Mouse (Mus musculus) gastrocnemius, adult 2 months (tissue): ENCODE data around the gene Ssbp1. TPM values are rescaled to one million over a fixed set of nuclear protein-coding genes. Genes with fewer than 3 reads are reported as not detected.

Experiments used
- DNase-seq: peaks from one replicate; pipeline ENCODE4 v3.0.0; 2022
- H3K27ac ChIP-seq: fragments of 200-600 bp; 2 replicates; pipeline ENCODE4 v1.8.1; 2022; ENCODE audit warnings: mild to moderate bottlenecking
- H3K4me3 ChIP-seq: fragments of 200-600 bp; 2 replicates; pipeline ENCODE4 v1.8.1; 2022; ENCODE audit warnings: mild to moderate bottlenecking, moderate library complexity
- CTCF ChIP-seq: fragments of 200-600 bp; IDR thresholded peaks from 2 replicates; pipeline ENCODE4 v1.8.1; 2022; ENCODE audit warnings: antibody characterized with exemption, mild to moderate bottlenecking, moderate library complexity
- intact Hi-C: fragments of 180-260 bp; cut with DNase I; formaldehyde crosslinking; loops from one replicate; pipeline ENCODE4 v1.15.1; 2025
- total RNA-seq, 2 experiments: library from RNA; stranded (reverse); gene quantifications; 2 replicates each; pipeline ENCODE4 v1.2.3; 2021

Ssbp1 gene
- total RNA-seq, 2 experiments from 2014 or later = 24.7 to 29.6 TPM

DNA sequence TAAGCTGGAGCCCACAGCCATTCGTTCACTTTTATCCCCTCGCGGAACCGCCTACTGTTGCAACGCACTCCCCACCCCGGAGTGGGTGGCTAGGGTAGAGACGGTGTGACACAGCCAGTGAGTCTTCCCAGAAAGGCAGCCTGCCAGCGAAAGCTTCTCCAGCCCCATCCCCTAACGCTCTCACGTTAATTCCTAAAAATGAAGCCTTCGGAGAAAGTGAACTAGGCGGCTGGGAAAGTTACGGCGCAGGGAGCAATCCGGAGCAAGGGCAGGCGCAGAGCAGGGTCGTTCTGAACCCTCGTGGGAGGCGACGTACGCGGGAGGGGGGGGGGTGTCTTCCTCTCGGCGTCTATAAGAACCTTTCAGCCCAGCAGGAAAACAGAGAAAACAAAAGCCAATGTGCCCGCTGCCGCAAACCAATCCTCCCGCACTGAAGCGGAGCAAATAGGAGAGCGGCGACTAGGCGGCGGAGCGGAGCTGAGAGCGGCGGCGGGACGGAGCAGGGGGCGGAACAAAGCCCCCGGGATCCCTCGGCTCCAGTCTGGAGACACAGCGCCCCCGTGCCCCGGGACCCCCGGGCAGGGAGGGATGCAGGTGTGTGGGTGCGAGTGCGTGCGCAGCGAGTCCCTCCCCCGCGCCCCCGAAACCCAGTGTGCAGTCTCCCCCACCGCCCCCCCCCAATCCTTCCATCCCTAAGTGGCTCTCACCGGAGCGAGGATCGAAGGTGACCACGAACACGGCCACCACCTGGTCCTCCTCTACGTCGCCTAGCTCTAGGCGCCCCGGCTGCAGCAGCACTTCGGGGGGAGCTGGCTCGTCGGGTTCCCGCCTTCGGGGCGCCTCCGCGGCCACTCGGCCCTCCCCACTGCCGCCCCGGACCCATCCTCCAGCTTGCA lies 35.8 kb upstream of the Ssbp1 start:
- Histone ChIP-seq H3K27ac (peak overlapping the region; percentile 83), H3K4me3 (peak overlapping the region; percentile 83)
- intact Hi-C loops = no loop called here
- TF ChIP-seq CTCF = no peak
- peak; percentile 55 for DNase-seq

DNA sequence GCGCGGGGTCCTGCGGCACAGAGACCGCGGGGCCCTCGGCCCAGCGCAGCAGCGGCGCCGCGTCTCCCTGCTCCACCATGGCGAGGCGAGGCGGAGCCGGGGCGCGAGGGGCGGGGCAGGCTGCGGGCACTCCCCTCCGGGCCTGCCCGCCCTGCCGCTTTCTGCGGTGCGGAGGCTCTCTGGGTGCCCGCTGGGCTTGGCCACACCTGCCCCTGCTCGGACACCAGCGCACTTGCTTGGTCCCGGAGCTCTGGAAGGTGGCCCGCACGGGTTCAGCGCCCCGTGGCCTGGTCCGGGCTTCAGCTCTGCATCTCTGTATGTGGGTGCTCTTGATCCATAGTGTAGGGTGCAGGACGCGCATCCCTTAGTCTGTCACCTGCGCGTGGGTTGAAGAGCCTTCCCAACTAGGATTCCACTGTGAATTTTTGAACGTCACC lies 35.1 kb upstream of the Ssbp1 start, which contains the start of gene E330009J07Rik:
E330009J07Rik (minus strand) TSS at position 89 of the 437 bp plus-strand sequence.
- intact Hi-C loops = no loop called here
- TF ChIP-seq CTCF = no peak

DNA sequence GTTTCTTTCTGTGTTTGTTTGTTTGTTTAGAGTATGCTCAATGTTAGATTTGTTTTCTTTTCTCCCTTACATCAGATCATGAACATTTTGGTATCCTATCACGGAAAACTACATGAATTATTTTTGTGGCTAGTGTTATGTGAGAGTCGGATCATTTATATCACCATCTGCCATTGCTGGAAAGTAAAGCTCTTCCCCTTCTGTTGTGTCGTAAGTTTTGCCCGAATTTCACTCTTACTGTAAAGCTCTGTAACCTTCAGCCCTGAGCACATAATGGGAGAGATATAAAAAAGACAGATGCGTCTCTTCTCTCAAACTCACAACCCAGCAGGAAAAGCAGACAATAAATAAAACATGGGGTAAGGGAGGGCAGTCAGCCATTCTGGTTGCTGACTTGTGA lies 32.2 kb upstream of the Ssbp1 start, which contains the start of gene Wee2:
Wee2 (plus strand) TSS at position 153 of the 400 bp plus-strand sequence.
- intact Hi-C loops = no loop called here
- TF ChIP-seq CTCF = no peak
- no peak within 1 kb of the TSS for H3K4me3 ChIP-seq
- H3K27ac ChIP-seq = no peak within 1 kb of the TSS
- no peak for DNase-seq

More for the DNA sequence above, 35.1 kb upstream of the Ssbp1 start, which contains the start of gene E330009J07Rik:
- DNase-seq = peak; percentile 89
- Histone ChIP-seq H3K4me3 (peak within 1 kb of the TSS; percentile 83), H3K27ac (peak within 1 kb of the TSS; percentile 83)

DNA sequence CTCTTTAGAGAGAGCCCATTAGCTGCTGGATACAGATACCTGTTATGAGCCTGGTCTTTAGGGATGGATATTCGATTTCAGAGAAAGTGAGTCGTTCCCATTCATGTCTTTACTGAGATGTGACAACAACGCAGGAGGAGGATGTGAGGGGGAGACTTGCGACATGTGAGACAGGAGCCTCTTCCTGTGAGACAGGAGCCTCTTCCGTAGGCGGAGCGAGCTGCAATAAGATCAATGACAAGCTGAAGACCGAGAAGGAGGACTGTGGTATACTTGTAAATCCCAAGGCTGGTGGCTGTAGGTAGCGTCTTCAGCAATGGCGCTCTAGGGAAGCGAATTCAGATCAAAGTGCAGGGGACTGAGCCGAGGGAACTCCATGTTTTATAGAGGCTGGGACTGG lies 31.4 kb upstream of the Ssbp1 start:
- intact Hi-C loops = no loop called here
- no peak overlapping the region for H3K4me3 ChIP-seq
- no peak for TF ChIP-seq CTCF
- H3K27ac ChIP-seq = no peak overlapping the region
- no peak for DNase-seq

DNA sequence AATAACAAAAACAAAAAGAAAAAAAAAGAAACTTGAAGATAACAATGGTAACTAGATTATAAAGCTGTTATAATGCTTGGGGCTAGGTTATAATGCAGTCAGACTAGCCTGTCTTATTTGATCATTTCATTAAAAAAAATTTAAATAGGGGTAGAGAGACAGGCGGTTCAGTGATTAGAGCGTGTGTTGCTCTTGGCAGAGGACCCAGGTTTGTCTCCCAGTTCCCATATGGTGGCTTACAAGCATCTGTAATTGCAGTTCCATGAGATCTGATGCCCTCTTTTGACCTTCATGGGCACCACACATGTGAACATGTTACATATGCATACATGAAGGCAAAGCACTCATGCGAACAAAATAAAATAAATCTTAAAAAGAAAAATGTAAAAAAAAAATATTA lies 29.9 kb upstream of the Ssbp1 start:
- no peak overlapping the region for H3K27ac ChIP-seq
- no peak overlapping the region for H3K4me3 ChIP-seq
- DNase-seq = no peak
- no peak for TF ChIP-seq CTCF
- intact Hi-C loops = no loop called here

DNA sequence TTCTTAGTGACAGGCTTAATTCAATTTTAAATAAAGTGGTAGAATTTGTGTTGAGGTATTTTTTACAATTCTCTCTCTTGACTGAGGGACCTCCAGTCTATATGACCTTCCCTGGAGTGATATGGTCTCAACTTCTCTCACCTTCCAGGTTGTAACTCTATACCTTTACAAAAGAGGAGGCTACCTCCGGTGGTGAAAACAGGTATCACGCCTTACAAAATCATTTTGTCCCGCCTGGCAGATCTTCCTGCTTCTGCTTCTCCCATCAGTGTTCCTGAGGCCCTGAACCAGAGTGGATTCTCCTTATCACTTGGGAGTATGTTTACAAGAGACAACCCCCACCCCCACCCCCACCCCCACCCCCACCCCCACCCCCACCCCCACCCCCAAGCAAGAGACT lies 29.4 kb upstream of the Ssbp1 start:
- intact Hi-C loops = no loop called here
- DNase-seq = no peak
- Histone ChIP-seq H3K27ac (no peak overlapping the region), H3K4me3 (no peak overlapping the region)
- no peak for TF ChIP-seq CTCF

DNA sequence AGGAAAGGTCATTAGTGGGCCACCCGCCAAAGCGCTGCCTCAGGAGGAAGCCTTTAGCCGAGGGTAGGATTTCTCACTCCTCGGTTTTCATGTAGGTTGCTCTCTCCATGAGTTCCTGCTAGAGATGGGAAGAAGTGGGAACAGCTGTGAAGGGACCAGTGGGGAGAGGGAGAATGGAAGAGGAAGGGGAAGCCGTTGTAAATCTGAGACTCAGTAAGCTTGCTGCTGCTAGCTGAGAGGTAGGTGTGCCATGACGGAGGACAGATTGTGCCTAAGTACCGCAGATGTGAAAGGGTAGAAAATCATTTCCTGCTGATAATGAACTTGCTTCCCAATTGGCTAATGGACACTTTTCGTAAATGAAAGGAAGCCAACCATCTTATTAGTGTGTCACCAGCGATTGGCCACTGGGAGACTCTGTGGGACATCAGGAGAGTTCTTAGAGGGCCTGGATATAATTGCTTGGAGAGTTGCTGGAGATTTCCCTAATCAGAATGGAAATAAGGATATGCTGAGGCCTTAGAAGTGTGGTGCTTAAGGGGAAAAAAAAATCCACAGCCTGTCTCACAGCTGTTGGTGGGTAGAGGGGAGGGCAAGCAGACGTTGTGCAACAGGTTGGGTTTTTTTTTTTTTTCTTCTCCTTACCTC lies 27.7 kb upstream of the Ssbp1 start:
- intact Hi-C loops = no loop called here
- no peak for DNase-seq
- no peak for TF ChIP-seq CTCF
- no peak overlapping the region for H3K4me3 ChIP-seq
- H3K27ac ChIP-seq = no peak overlapping the region

- H3K27ac ChIP-seq = no peak overlapping the region
- no peak for DNase-seq
- no peak for TF ChIP-seq CTCF
- H3K4me3 ChIP-seq = no peak overlapping the region
- intact Hi-C loops = no loop called here
These were observed 22.5 kb upstream of the Ssbp1 start for GRCm38 (mm10) chr6:40448626-40449025.

GRCm38 (mm10) chr6:40454436-40455041 lies 16.6 kb upstream of the Ssbp1 start:
- intact Hi-C loops = no loop called here
- DNase-seq = no peak
- peak; percentile 64 for TF ChIP-seq CTCF

GRCm38 (mm10) chr6:40465710-40466109 lies 5.4 kb upstream of the Ssbp1 start:
- intact Hi-C loops = loop anchor here (10.0 kb wide), 1 partner anchor 651 kb away; the partner anchor contains the start of gene Mrps33
- TF ChIP-seq CTCF = no peak; the same call in 1 of the 2 replicates
- H3K27ac ChIP-seq = no peak overlapping the region
- no peak for DNase-seq
- H3K4me3 ChIP-seq = no peak overlapping the region

More at GRCm38 (mm10) chr6:40454436-40455041, 16.6 kb upstream of the Ssbp1 start:
- no peak overlapping the region for H3K27ac ChIP-seq
- H3K4me3 ChIP-seq = no peak overlapping the region

GRCm38 (mm10) chr6:40471720-40472010 lies 513 bp downstream of the Ssbp1 start:
- intact Hi-C loops = loop anchor here (2.0 kb wide), 1 partner anchor 147 kb away; the partner anchor contains the start of gene Agk
- TF ChIP-seq CTCF = no peak
- peak overlapping the region; percentile 90 for H3K4me3 ChIP-seq
- peak overlapping the region; percentile 95 for H3K27ac ChIP-seq
- DNase-seq = no peak

- intact Hi-C loops = no loop called here
- no peak overlapping the region for H3K4me3 ChIP-seq
- DNase-seq = no peak
- no peak overlapping the region for H3K27ac ChIP-seq
- no peak for TF ChIP-seq CTCF
These were observed 5.0 kb downstream of the Ssbp1 start for GRCm38 (mm10) chr6:40476132-40476531.

GRCm38 (mm10) chr6:40479705-40480104 lies 8.6 kb downstream of the Ssbp1 start:
- no peak for DNase-seq
- intact Hi-C loops = loop anchor here (10.0 kb wide), 1 partner anchor 205 kb away; no protein-coding TSS in a partner anchor
- H3K4me3 ChIP-seq = no peak overlapping the region
- peak; percentile 42 for TF ChIP-seq CTCF
- H3K27ac ChIP-seq = no peak overlapping the region
